Mouse (Mus musculus) lung, embryonic 14.5 days (tissue): ENCODE data around the gene Iffo2. TPM values are rescaled to one million over a fixed set of nuclear protein-coding genes. Genes with fewer than 3 reads are reported as not detected.
"Not testable (repeated sequence)": the region's sequence is repeated elsewhere in the genome, so short reads cannot be mapped to it uniquely, and the experiment has no call there.

Experiments
- ATAC-seq: fragments of 200-750 bp; cut with Nextera tagmentation; 2 replicates; pipeline ENCODE4 v1.8.0; 2017; ENCODE audit warnings: mild to moderate bottlenecking, moderate TSS enrichment, moderate library complexity; ENCODE audit not compliant: insufficient read depth
- DNase-seq: peaks from one replicate; pipeline ENCODE4 v3.0.0-alpha.2; 2015
- H3K27ac ChIP-seq: fragments of 300-500 bp; sonication (generic); 2 replicates; pipeline ENCODE4 v1.5.1; 2014; ENCODE audit warnings: low read depth, mild to moderate bottlenecking, moderate library complexity
- H3K27me3 ChIP-seq: fragments of 300-500 bp; sonication (generic); 2 replicates; pipeline ENCODE4 v1.6.1; 2014; ENCODE audit warnings: low read length, control low read depth; ENCODE audit not compliant: insufficient read depth
- H3K36me3 ChIP-seq: fragments of 300-500 bp; sonication (generic); 2 replicates; pipeline ENCODE4 v1.6.1; 2014; ENCODE audit warnings: control low read depth; ENCODE audit not compliant: insufficient read depth
- H3K4me1 ChIP-seq: fragments of 300-500 bp; sonication (generic); 2 replicates; pipeline ENCODE4 v1.6.1; 2014; ENCODE audit warnings: antibody characterized with exemption, control low read depth; ENCODE audit not compliant: insufficient read depth
- H3K4me2 ChIP-seq: fragments of 300-500 bp; sonication (generic); 2 replicates; pipeline ENCODE4 v1.6.1; 2014; ENCODE audit warnings: mild to moderate bottlenecking
- H3K4me3 ChIP-seq: fragments of 300-500 bp; sonication (generic); 2 replicates; pipeline ENCODE4 v1.5.1; 2014; ENCODE audit warnings: low read depth, low read length
- H3K9ac ChIP-seq: fragments of 300-500 bp; sonication (generic); 2 replicates; pipeline ENCODE4 v1.6.1; 2014
- H3K9me3 ChIP-seq: fragments of 300-500 bp; sonication (generic); 2 replicates; pipeline ENCODE4 v1.6.1; 2016; ENCODE audit warnings: low read depth, low read length, control low read depth
- CTCF ChIP-seq: IDR thresholded peaks from 2 replicates; pipeline ENCODE4 v1.5.1; 2016; ENCODE audit warnings: antibody characterized with exemption, low read depth
- WGBS: fragments of 180-500 bp; shearing (Covaris S2); extraction: QIAGEN DNeasy Blood & Tissue Kit; methylation state at CpG from one replicate; pipeline ENCODE4 v1.1.7; 2014; 5-methylcytosine and 5-hydroxymethylcytosine counted together
- polyA plus RNA-seq: library from polyadenylated mRNA; unstranded; fragments of >200 nt; fragmentation: Nextera tagmentation; extraction: Ambion mirVana; gene quantifications from 2 replicates; pipeline ENCODE4 v1.2.1, GENCODE M21; 2014

The Iffo2 gene
- 7.7 TPM in 2 replicates for polyA plus RNA-seq

- H3K4me2 ChIP-seq, H3K27me3 ChIP-seq, H3K36me3 ChIP-seq, H3K4me3 ChIP-seq, H3K27ac ChIP-seq, DNase-seq, H3K9me3 ChIP-seq, H3K4me1 ChIP-seq, H3K9ac ChIP-seq, ATAC-seq: not testable (repeated sequence)
- 75% methylated on average over 5 of the region's 5 CpGs for WGBS
Observed at GRCm38 (mm10) chr4:139530248-139530647, at the start of gene Iffo2. TSS of gene Iffo2 (plus strand) at chr4:139530548.

GRCm38 (mm10) chr4:139481400-139481799 is 48.9 kb upstream of the Iffo2 start:
- Histone ChIP-seq H3K4me1 (no peaks in the 10 kb centered on the region), H3K4me2 (no peak overlapping the region), H3K27ac (no peak overlapping the region), H3K27me3 (no peaks in the 10 kb centered on the region), H3K36me3 (peaks cover 99% of the 10 kb centered on the region), H3K9ac (no peak overlapping the region), H3K9me3 (no peaks in the 10 kb centered on the region), H3K4me3 (no peak overlapping the region)
- no peak for ATAC-seq
- TF ChIP-seq CTCF, result no peak
- WGBS, result 62% methylated on average over 1 of the region's 1 CpGs
- no peak for DNase-seq

- Histone ChIP-seq H3K9me3 (no peaks in the 10 kb centered on the region), H3K4me2 (no peak overlapping the region), H3K36me3 (peaks cover 99% of the 10 kb centered on the region), H3K27me3 (no peaks in the 10 kb centered on the region), H3K9ac (no peak overlapping the region), H3K27ac (no peak overlapping the region), H3K4me3 (no peak overlapping the region), H3K4me1 (no peaks in the 10 kb centered on the region)
- 82% methylated on average over 8 of the region's 8 CpGs for WGBS
- ATAC-seq, result no peak
- TF ChIP-seq CTCF, result no peak
- DNase-seq, result no peak
Observed at GRCm38 (mm10) chr4:139483461-139484105, 46.8 kb upstream of the Iffo2 start.

- no peak overlapping the region for H3K9ac ChIP-seq
Observed at GRCm38 (mm10) chr4:139484496-139484895, 45.9 kb upstream of the Iffo2 start.

GRCm38 (mm10) chr4:139487085-139487484 is 43.3 kb upstream of the Iffo2 start:
- H3K9me3 ChIP-seq, result no peaks in the 10 kb centered on the region
- no peak overlapping the region for H3K4me2 ChIP-seq
- no peak overlapping the region for H3K4me3 ChIP-seq
- no peaks in the 10 kb centered on the region for H3K27me3 ChIP-seq
- H3K36me3 ChIP-seq, result peaks cover 97% of the 10 kb centered on the region
- no peaks in the 10 kb centered on the region for H3K4me1 ChIP-seq
- no peak overlapping the region for H3K27ac ChIP-seq
- no peak for ATAC-seq
- TF ChIP-seq CTCF, result no peak
- H3K9ac ChIP-seq, result no peak overlapping the region
- DNase-seq, result no peak
- 57% methylated on average over 10 of the region's 10 CpGs for WGBS

More at GRCm38 (mm10) chr4:139484496-139484895, 45.9 kb upstream of the Iffo2 start:
- no peaks in the 10 kb centered on the region for H3K27me3 ChIP-seq
- no peaks in the 10 kb centered on the region for H3K9me3 ChIP-seq
- H3K4me2 ChIP-seq, result no peak overlapping the region
- H3K4me3 ChIP-seq, result no peak overlapping the region
- peaks cover 99% of the 10 kb centered on the region for H3K36me3 ChIP-seq
- TF ChIP-seq CTCF, result no peak
- DNase-seq (no peak), ATAC-seq (no peak)
- H3K27ac ChIP-seq, result no peak overlapping the region
- H3K4me1 ChIP-seq, result no peaks in the 10 kb centered on the region
- 75% methylated on average over 7 of the region's 7 CpGs for WGBS

- ATAC-seq (no peak), DNase-seq (no peak)
- TF ChIP-seq CTCF, result no peak
- no peak overlapping the region for H3K4me3 ChIP-seq
- no peaks in the 10 kb centered on the region for H3K9me3 ChIP-seq
- no peaks in the 10 kb centered on the region for H3K27me3 ChIP-seq
- no peaks in the 10 kb centered on the region for H3K4me1 ChIP-seq
- peaks cover 85% of the 10 kb centered on the region for H3K36me3 ChIP-seq
- H3K9ac ChIP-seq, result no peak overlapping the region
- H3K4me2 ChIP-seq, result no peak overlapping the region
- no peak overlapping the region for H3K27ac ChIP-seq
- 90% methylated on average over 5 of the region's 5 CpGs for WGBS
Observed at GRCm38 (mm10) chr4:139488325-139488724, 42.0 kb upstream of the Iffo2 start.

GRCm38 (mm10) chr4:139489946-139490345 is 40.4 kb upstream of the Iffo2 start:
- DNase-seq (no peak), ATAC-seq (no peak)
- H3K27me3 ChIP-seq, result no peaks in the 10 kb centered on the region
- no peak overlapping the region for H3K27ac ChIP-seq
- H3K4me2 ChIP-seq, result no peak overlapping the region
- 83% methylated on average over 1 of the region's 1 CpGs for WGBS
- no peak overlapping the region for H3K4me3 ChIP-seq
- H3K4me1 ChIP-seq, result no peaks in the 10 kb centered on the region
- H3K9ac ChIP-seq, result no peak overlapping the region
- no peak for TF ChIP-seq CTCF
- no peaks in the 10 kb centered on the region for H3K9me3 ChIP-seq
- peaks cover 69% of the 10 kb centered on the region for H3K36me3 ChIP-seq
